Mouse (Mus musculus) heart, adult 2 months (tissue): ENCODE measurements around the gene Kif27. TPM values are rescaled to one million over a fixed set of nuclear protein-coding genes. Genes with fewer than 3 reads are reported as not detected.

Experiments
- DNase-seq, 2 experiments: peaks; one replicate each; pipeline ENCODE4 v3.0.0; 2021
- H3K27ac ChIP-seq: fragments of 200-600 bp; 2 replicates; pipeline ENCODE4 v1.8.1; 2022
- H3K27me3 ChIP-seq: fragments of 200-500 bp; 2 replicates; pipeline ENCODE4 v1.6.1; 2012; ENCODE audit warnings: mild to moderate bottlenecking, low read length, inconsistent platforms, mixed read lengths; ENCODE audit not compliant: control insufficient read depth, insufficient read depth
- H3K36me3 ChIP-seq: fragments of 200-500 bp; 2 replicates; pipeline ENCODE4 v1.6.1; 2012; ENCODE audit warnings: low read length, inconsistent platforms; ENCODE audit not compliant: control insufficient read depth, insufficient read depth
- H3K4me1 ChIP-seq: fragments of 200-500 bp; 2 replicates; pipeline ENCODE4 v1.6.1; 2011; ENCODE audit warnings: low read length; ENCODE audit not compliant: control insufficient read depth, insufficient read depth
- H3K4me3 ChIP-seq: fragments of 200-600 bp; 2 replicates; pipeline ENCODE4 v1.8.1; 2022
- H3K79me2 ChIP-seq: fragments of 200-500 bp; replicated peaks from 2 replicates; pipeline ENCODE4 v1.6.1; 2012; ENCODE audit warnings: mild to moderate bottlenecking, inconsistent platforms, low read length, moderate library complexity, mixed read lengths; ENCODE audit not compliant: control insufficient read depth, insufficient read depth
- H3K9ac ChIP-seq: fragments of 200-500 bp; 2 replicates; pipeline ENCODE4 v1.6.1; 2012; ENCODE audit warnings: low read depth, mild to moderate bottlenecking, control low read depth, inconsistent platforms, low read length, mixed read lengths
- CTCF ChIP-seq: fragments of 200-600 bp; IDR thresholded peaks from 2 replicates; pipeline ENCODE4 v1.8.1; 2022; ENCODE audit warnings: antibody characterized with exemption, mild to moderate bottlenecking, moderate library complexity
- EP300 ChIP-seq: fragments of 200-500 bp; IDR thresholded peaks from 2 replicates; pipeline ENCODE4 v1.6.1; 2011; ENCODE audit warnings: low read depth, low read length, control low read depth; ENCODE audit not compliant: insufficient read depth
- POLR2A ChIP-seq: fragments of 200-500 bp; IDR thresholded peaks from 2 replicates; pipeline ENCODE4 v1.6.1; 2011; ENCODE audit warnings: mild to moderate bottlenecking, low read depth, low read length, control low read depth; ENCODE audit not compliant: insufficient read depth
- WGBS: fragments of 180-500 bp; shearing (Covaris S2); methylation state at CpG from one replicate; pipeline ENCODE4 v1.1.7; 2018; 5-methylcytosine and 5-hydroxymethylcytosine counted together
- intact Hi-C: fragments of 180-260 bp; cut with DNase I; formaldehyde crosslinking; loops from one replicate; pipeline ENCODE4 v1.15.1; 2025
- polyA plus RNA-seq: library from polyadenylated mRNA; depleted of rRNA; stranded (reverse); fragments of >200 nt; gene quantifications from 2 replicates; pipeline ENCODE4 v1.2.3, GENCODE M21; 2012
- total RNA-seq, 2 experiments: library from RNA; stranded (reverse); gene quantifications; 2 replicates each; pipeline ENCODE4 v1.2.3; 2021

The Kif27 gene
- total and polyA plus RNA-seq, 3 experiments: 0.05 to 0.10 (median 0.10) TPM

DNA sequence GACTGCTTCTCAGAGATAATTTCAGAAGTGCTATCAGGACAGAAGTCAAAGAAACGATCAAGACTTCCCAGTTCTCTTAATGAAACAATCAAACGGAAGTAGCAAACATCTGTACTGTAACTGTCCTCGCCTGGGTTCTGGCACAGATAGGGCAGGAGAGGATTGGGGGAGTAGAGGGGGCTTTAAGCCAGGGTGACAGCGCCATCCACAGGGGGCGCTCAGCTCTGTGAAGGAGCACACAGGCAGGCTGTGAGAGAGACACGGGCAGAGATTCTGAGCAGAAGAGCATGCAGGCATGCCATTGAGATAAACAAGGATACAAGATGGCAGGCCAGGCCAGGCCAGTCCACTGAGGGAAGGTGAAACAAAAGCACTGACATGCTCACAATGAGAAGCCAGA is 43.9 kb downstream of the Kif27 start:
- Histone ChIP-seq H3K36me3 (no peaks in the 10 kb centered on the region), H3K79me2 (no peaks in the 10 kb centered on the region), H3K27me3 (no peaks in the 10 kb centered on the region), H3K4me1 (no peaks in the 10 kb centered on the region), H3K9ac (no peak overlapping the region), H3K27ac (no peak overlapping the region), H3K4me3 (no peak overlapping the region)
- no peak for DNase-seq
- intact Hi-C loops: no loop called here
- WGBS: 43% methylated on average over 6 of the region's 6 CpGs
- no peak for TF ChIP-seq CTCF
- no peak for TF ChIP-seq EP300
- TF ChIP-seq POLR2A: no peak

GRCm38 (mm10) chr13:58313758-58314157 is 45.2 kb downstream of the Kif27 start:
- no peaks in the 10 kb centered on the region for H3K4me1 ChIP-seq
- intact Hi-C loops: no loop called here
- H3K27me3 ChIP-seq: no peaks in the 10 kb centered on the region
- DNase-seq: no peak
- H3K27ac ChIP-seq: no peak overlapping the region
- no peaks in the 10 kb centered on the region for H3K79me2 ChIP-seq
- 74% methylated on average over 3 of the region's 3 CpGs for WGBS
- TF ChIP-seq EP300 (no peak), POLR2A (no peak), CTCF (no peak)
- no peak overlapping the region for H3K9ac ChIP-seq
- no peak overlapping the region for H3K4me3 ChIP-seq
- no peaks in the 10 kb centered on the region for H3K36me3 ChIP-seq

DNA sequence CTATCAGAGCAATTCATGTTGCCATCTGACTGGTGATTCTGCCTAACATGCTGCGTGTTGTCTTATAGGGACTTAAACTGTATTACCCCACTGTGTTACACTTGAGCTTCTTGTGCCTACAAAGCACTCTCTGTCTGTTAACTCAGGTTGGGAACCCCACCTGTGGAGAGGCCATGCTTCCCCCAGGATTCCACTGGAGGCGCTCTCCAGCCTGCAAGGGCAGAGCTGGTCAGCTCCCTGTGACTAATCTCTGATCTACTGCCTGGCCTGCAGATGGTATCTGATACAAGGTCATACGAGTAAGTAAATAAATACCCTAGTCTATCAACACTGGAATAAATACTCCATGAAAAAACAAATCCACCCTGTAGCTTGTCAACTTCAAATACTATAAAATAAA is 47.6 kb downstream of the Kif27 start:
- 65% methylated on average over 3 of the region's 3 CpGs for WGBS
- H3K27me3 ChIP-seq: no peaks in the 10 kb centered on the region
- H3K4me1 ChIP-seq: no peaks in the 10 kb centered on the region
- H3K9ac ChIP-seq: no peak overlapping the region
- no peak for TF ChIP-seq CTCF
- TF ChIP-seq EP300: no peak
- no peak for TF ChIP-seq POLR2A
- H3K36me3 ChIP-seq: no peaks in the 10 kb centered on the region
- DNase-seq: no peak
- no peak overlapping the region for H3K27ac ChIP-seq
- no peak overlapping the region for H3K4me3 ChIP-seq
- no peaks in the 10 kb centered on the region for H3K79me2 ChIP-seq
- intact Hi-C loops: no loop called here

DNA sequence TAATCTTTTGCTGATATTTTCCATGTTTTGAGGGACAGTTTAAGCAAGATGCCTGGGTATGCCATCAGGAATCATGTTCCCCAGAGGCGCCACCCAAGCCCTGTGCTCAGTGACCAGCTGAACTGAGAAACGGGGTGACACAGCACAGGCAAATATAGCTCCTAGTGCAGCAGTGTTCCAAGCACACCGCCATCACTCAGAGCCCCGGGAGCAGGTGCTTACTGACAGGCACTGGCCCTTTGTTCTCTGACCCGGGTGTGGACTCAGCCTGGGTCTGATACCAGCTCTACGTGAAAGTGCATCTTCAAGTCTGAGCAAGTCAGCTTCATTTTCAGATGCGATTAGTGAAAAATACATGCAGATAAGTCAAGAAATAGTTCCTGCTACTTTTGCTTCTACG is 49.4 kb downstream of the Kif27 start:
- DNase-seq: no peak
- Histone ChIP-seq H3K27me3 (no peaks in the 10 kb centered on the region), H3K9ac (no peak overlapping the region), H3K4me1 (no peaks in the 10 kb centered on the region), H3K79me2 (no peaks in the 10 kb centered on the region), H3K4me3 (no peak overlapping the region), H3K36me3 (no peaks in the 10 kb centered on the region), H3K27ac (no peak overlapping the region)
- intact Hi-C loops: no loop called here
- WGBS: 73% methylated on average over 8 of the region's 8 CpGs
- no peak for TF ChIP-seq POLR2A
- no peak for TF ChIP-seq CTCF
- TF ChIP-seq EP300: no peak

- Histone ChIP-seq H3K27ac (no peak overlapping the region), H3K9ac (no peak overlapping the region), H3K27me3 (no peaks in the 10 kb centered on the region), H3K4me1 (no peaks in the 10 kb centered on the region), H3K36me3 (no peaks in the 10 kb centered on the region), H3K4me3 (no peak overlapping the region), H3K79me2 (no peaks in the 10 kb centered on the region)
- TF ChIP-seq CTCF: no peak
- no peak for TF ChIP-seq POLR2A
- TF ChIP-seq EP300: no peak
- 89% methylated on average over 5 of the region's 5 CpGs for WGBS
- DNase-seq: no peak
- intact Hi-C loops: no loop called here
These were observed 51.5 kb downstream of the Kif27 start for GRCm38 (mm10) chr13:58307453-58307852.

GRCm38 (mm10) chr13:58305230-58305629 is 53.7 kb downstream of the Kif27 start:
- H3K4me1 ChIP-seq: no peaks in the 10 kb centered on the region
- TF ChIP-seq EP300 (no peak), CTCF (no peak), POLR2A (no peak)
- intact Hi-C loops: no loop called here
- H3K9ac ChIP-seq: no peak overlapping the region
- H3K36me3 ChIP-seq: no peaks in the 10 kb centered on the region
- H3K27me3 ChIP-seq: no peaks in the 10 kb centered on the region
- H3K27ac ChIP-seq: no peak overlapping the region
- 73% methylated on average over 2 of the region's 2 CpGs for WGBS
- no peak for DNase-seq
- H3K4me3 ChIP-seq: no peak overlapping the region
- H3K79me2 ChIP-seq: no peaks in the 10 kb centered on the region
